Mouse (Mus musculus) lung, postnatal 25 days (tissue): ENCODE measurements around the gene Chst10.

Experiments used
- DNase-seq: peaks from one replicate; pipeline ENCODE4 v3.0.0; 2022; ENCODE audit warnings: low spot score

The Chst10 gene

GRCm38 (mm10) chr1:38817268-38817667, 80.7 kb downstream of the Chst10 start:
- DNase-seq, result no peak

DNA sequence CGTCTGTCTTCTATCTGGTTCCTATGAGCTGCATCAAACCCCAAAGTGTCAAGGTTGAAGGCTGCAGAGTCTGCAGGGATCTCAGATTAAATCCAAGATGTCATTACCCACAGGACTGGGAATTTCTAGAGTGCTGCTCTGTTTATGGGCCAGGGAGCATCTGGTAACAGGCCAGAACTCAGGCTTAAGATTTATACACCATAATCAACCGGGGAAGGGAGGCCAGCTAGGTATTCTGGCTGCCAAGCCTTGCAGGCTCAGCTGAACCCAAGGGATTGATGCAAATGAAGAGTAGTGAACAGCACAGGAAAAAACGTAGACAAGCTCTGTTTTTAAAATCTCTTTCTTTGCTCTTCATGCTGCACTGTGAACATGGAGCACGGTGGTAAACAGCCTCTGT, 81.7 kb downstream of the Chst10 start:
- DNase-seq, result no peak
